Mouse (Mus musculus) brain, embryonic 18.5 days (tissue): ENCODE results near the gene Atad5.
"Not testable (repeated sequence)": the region's sequence is repeated elsewhere in the genome, so short reads cannot be mapped to it uniquely, and the experiment has no call there.

Experiments
- DNase-seq: peaks from one replicate; pipeline ENCODE4 v3.0.0-alpha.2; 2012; ENCODE audit warnings: low read depth, low spot score

The Atad5 gene

GRCm38 (mm10) chr11:80148974-80149373 lies 59.8 kb downstream of the Atad5 start:
- not testable (repeated sequence) for DNase-seq

GRCm38 (mm10) chr11:80149412-80150023 lies 60.3 kb downstream of the Atad5 start:
- DNase-seq, result no peak

- no peak for DNase-seq
Observed at GRCm38 (mm10) chr11:80150566-80150965, 61.4 kb downstream of the Atad5 start.

DNA sequence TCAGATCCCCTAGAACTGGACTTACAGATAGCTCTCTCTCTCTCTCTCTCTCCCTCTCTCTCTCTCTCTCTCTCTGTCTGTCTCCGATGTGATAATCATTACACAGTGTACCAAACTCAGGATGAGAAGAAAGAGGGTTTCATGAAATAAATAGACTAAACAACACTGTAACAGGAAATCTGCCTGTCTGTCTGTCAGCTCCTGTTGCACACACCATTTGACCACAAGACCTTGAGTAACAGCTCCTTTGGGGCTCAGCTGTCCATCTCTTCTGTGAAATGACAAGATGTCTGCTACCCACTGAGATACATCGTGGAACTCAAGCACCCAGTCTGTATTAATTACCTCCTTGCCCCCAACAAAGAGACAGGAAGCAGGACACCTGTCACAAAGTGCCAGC lies 62.3 kb downstream of the Atad5 start:
- DNase-seq, result no peak

GRCm38 (mm10) chr11:80152376-80152775 lies 63.2 kb downstream of the Atad5 start:
- DNase-seq, result no peak

- DNase-seq, result no peak
Observed at GRCm38 (mm10) chr11:80153857-80154495, 64.8 kb downstream of the Atad5 start, which contains the start of gene Adap2. Gene Adap2, plus strand, starts transcription at chr11:80154105.

- DNase-seq, result no peak
Observed at GRCm38 (mm10) chr11:80154501-80154900, 65.3 kb downstream of the Atad5 start.

DNA sequence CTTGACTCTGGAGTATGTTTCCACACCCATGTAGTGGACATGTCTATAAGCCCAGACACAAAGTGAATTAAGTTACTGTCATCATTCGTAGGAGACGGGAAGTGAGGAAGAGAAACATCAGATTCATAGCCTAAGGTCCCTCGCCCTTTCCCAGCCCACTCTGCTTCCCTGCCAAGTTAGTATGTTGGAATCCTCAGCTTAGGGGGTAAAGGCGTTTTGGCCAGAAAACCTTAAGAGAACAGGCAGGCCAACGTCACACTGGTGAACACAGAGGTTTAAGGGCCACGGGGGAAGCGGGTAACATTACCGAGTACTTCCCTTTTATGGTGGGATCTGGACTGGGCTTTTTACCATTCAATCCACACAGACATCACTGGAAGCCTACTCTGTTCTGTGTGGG lies 66.3 kb downstream of the Atad5 start:
- DNase-seq, result no peak

DNA sequence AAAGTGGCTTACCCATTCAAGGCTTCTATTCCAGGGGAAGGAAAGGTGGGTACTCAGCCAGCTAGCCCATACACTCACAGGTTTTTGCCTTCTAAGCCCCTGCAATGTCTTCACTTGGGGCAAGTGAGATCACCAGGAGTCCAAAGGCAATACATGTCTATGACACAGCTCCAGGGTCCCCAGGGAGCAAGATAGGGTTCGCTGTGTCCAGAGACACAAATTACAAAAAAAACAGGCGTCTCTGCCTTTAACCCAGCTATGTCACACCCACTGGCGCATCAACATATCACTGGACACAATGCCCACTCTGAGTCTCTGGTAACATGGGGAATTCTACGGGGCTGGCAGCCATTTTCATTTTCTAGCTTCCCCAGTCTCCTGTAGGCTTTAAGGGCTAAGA lies 66.8 kb downstream of the Atad5 start:
- no peak for DNase-seq

- no peak for DNase-seq
Observed at GRCm38 (mm10) chr11:80156841-80157240, 67.6 kb downstream of the Atad5 start.

GRCm38 (mm10) chr11:80159018-80159417 lies 69.8 kb downstream of the Atad5 start:
- no peak for DNase-seq

DNA sequence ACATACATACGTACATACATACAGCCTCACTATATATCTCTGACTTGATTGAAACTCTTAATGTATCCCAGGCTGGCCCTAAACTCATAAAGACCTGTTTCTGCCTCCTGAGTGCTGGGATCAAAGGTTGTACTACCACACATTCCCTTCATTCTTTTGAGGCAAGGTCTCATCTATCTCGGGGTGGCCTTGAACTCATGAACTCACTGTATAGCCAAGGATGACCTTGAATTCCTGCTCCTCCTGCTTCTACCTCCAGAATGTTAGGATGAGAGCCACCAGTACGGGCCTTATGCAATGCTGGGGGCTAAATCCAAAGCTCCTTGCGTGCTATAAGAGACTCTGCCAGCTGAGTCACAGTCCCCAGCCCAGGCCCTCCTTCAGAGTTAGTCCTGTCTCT lies 71.8 kb downstream of the Atad5 start:
- DNase-seq, result no peak

GRCm38 (mm10) chr11:80163362-80164116 lies 74.3 kb downstream of the Atad5 start:
- no peak for DNase-seq

DNA sequence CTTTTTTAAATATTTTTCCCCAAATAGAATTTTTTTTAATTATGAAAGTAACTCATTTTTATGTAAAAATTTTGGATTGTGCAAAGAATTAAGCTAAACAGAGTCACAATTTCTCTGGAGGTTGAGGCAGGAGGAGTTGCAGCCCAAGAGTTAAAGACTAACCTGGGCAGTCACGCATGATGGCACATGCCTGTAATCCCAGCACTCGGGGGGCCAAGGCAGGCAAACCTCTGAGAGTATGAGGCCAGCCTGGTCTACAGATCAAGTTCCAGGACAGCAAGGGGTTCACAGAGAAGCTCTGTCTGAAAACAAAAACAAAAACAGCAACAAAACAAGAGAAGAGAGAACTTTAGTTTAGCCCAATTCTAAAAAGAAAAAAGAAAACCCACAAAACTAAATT lies 75.0 kb downstream of the Atad5 start:
- no peak for DNase-seq

- DNase-seq, result no peak
Observed at GRCm38 (mm10) chr11:80168121-80168520, 78.9 kb downstream of the Atad5 start.

DNA sequence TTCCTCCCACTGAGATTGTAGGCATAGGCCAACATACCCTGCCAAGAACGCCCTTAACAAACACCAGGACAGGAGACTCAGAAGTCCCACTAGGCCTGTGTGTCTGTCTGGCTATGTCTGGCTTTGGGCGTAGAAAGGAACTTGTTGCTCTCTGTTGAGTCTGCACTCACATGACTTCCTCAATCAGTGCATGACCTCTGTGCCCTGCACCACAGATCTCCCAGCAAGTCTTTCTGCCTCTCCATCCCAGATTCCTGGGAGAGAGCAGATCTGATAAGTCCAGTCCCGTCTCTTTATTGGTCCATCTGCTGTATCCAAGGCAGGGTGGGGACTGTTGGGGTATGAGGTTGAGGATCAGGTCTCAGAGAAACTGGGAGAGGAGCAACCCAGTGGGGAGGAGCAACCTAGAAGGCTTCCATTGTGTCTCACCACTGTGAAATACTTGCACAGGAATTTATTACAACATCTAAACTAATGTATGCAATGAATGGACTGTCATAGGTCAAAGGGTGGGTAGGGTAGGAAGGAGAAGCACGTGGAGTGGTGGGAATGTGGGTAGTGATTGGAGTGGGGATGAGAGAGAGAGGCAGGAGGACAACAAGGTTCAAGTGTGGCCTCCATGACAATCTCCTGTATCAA lies 79.5 kb downstream of the Atad5 start:
- no peak for DNase-seq

DNA sequence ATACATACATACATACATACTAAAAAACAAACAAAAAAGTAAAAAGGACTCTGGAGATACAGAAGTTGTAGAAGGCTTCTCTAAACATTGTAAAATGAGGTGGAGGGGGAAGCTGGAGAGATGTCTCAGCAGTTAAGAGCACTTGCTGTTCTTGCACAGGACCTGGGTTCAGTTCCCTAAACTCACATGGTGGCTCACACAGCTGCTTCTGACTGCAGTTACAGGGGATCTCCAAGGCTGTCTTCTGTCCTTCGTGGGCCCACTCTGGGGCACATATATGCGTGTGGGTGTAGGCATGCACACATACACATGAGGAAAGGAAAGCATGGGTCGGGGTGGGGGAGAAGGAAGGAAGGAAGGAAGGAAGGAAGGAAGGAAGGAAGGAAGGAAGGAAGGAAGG lies 80.4 kb downstream of the Atad5 start:
- DNase-seq, result no peak

DNA sequence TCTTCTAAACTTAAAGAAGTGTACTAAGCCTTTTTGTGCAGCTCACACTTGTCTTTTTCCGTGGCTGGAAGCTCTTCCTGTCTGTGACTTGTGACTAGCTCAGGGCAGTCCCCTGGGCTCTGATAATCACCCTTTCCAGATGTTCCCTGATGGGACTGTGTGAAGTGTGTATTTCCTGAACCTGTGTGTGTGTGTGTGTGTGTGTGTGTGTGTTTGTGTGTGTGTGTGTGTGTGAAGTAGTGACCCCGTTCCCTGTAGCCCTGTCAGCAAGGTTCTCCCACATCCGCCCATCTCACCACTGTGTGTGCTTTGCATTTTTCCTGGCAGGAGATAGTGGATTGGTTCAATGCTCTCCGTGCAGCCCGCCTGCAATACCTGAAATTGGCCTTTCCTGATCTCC lies 81.2 kb downstream of the Atad5 start:
- no peak for DNase-seq

GRCm38 (mm10) chr11:80171884-80172283 lies 82.7 kb downstream of the Atad5 start:
- no peak for DNase-seq

- DNase-seq, result no peak
Observed at GRCm38 (mm10) chr11:80173963-80174670, 84.9 kb downstream of the Atad5 start.
